Mouse (Mus musculus) small intestine, adult 2 months (tissue): ENCODE data around the gene Bcl6.

Experiments
- CTCF ChIP-seq: fragments of 200-500 bp; IDR thresholded peaks from 2 replicates; pipeline ENCODE4 v1.5.1; 2012; ENCODE audit warnings: low read depth, mild to moderate bottlenecking, control low read depth, inconsistent platforms, low read length, moderate library complexity, mixed read lengths; ENCODE audit not compliant: insufficient replicate concordance, insufficient read length; ENCODE audit errors: extremely low read depth
- POLR2A ChIP-seq: fragments of 200-500 bp; IDR thresholded peaks from 2 replicates; pipeline ENCODE4 v1.6.1; 2012; ENCODE audit warnings: low read depth, mild to moderate bottlenecking, control low read depth, inconsistent platforms, low read length, moderate library complexity

- no peak for TF ChIP-seq POLR2A
- no peak for TF ChIP-seq CTCF
Observed at GRCm38 (mm10) chr16:23931275-23931674, 57.4 kb downstream of the Bcl6 start.
